Mouse (Mus musculus) splenic B cell, adult 2 months (primary cell): ENCODE results near the gene Tssk4.

Experiments
- DNase-seq: peaks from one replicate; pipeline ENCODE4 v3.0.0-alpha.2; 2011; ENCODE audit warnings: low read depth, low spot score
- H3K27me3 ChIP-seq: 2 replicates; pipeline ENCODE4 v1.6.1; 2012; ENCODE audit warnings: mild to moderate bottlenecking, low read length, moderate library complexity, mixed read lengths; ENCODE audit not compliant: control insufficient read depth, poor library complexity, insufficient read depth, severe bottlenecking
- H3K36me3 ChIP-seq: 2 replicates; pipeline ENCODE4 v1.6.1; 2012; ENCODE audit warnings: mild to moderate bottlenecking, low read length, moderate library complexity, mixed read lengths; ENCODE audit not compliant: control insufficient read depth, poor library complexity, insufficient read depth, severe bottlenecking

Gene Tssk4

GRCm38 (mm10) chr14:55671833-55672740 lies 22.1 kb downstream of the Tssk4 start, which contains the start of the genes Gmpr2 and Nedd8:
Gmpr2 (plus strand) TSS chr14:55671941.
Nedd8 (minus strand) TSS chr14:55672124.
- Histone ChIP-seq H3K36me3 (no peaks in the 10 kb centered on the region; the same call in 1 of the 2 replicates), H3K27me3 (no peaks in the 10 kb centered on the region)
- DNase-seq: peak; percentile 97

GRCm38 (mm10) chr14:55672741-55673060 lies 22.7 kb downstream of the Tssk4 start:
- no peak for DNase-seq
- H3K27me3 ChIP-seq: no peaks in the 10 kb centered on the region
- no peaks in the 10 kb centered on the region; the same call in 1 of the 2 replicates for H3K36me3 ChIP-seq

GRCm38 (mm10) chr14:55677615-55678014 lies 27.6 kb downstream of the Tssk4 start:
- Histone ChIP-seq H3K27me3 (no peaks in the 10 kb centered on the region), H3K36me3 (peaks cover 2% of the 10 kb centered on the region)
- peak; percentile 49 for DNase-seq

GRCm38 (mm10) chr14:55681160-55682117 lies 31.5 kb downstream of the Tssk4 start, which contains the start of gene Tinf2:
Tinf2 (minus strand) TSS chr14:55681820.
- DNase-seq: peak; percentile 98
- peaks cover 2% of the 10 kb centered on the region for H3K36me3 ChIP-seq
- H3K27me3 ChIP-seq: no peaks in the 10 kb centered on the region

- Histone ChIP-seq H3K27me3 (no peaks in the 10 kb centered on the region), H3K36me3 (peaks cover 2% of the 10 kb centered on the region; the same call in 1 of the 2 replicates)
- DNase-seq: no peak
Observed at GRCm38 (mm10) chr14:55682118-55682493, 32.1 kb downstream of the Tssk4 start.

GRCm38 (mm10) chr14:55689433-55689832 lies 39.4 kb downstream of the Tssk4 start:
- no peaks in the 10 kb centered on the region for H3K36me3 ChIP-seq

GRCm38 (mm10) chr14:55697226-55697625 lies 47.2 kb downstream of the Tssk4 start:
- no peaks in the 10 kb centered on the region for H3K36me3 ChIP-seq
- peak; percentile 29 for DNase-seq

More at GRCm38 (mm10) chr14:55689433-55689832, 39.4 kb downstream of the Tssk4 start:
- H3K27me3 ChIP-seq: no peaks in the 10 kb centered on the region
- DNase-seq: no peak

GRCm38 (mm10) chr14:55701131-55701530 lies 51.1 kb downstream of the Tssk4 start:
- no peak for DNase-seq
- H3K27me3 ChIP-seq: no peaks in the 10 kb centered on the region

More at GRCm38 (mm10) chr14:55697226-55697625, 47.2 kb downstream of the Tssk4 start:
- no peaks in the 10 kb centered on the region for H3K27me3 ChIP-seq

More at GRCm38 (mm10) chr14:55701131-55701530, 51.1 kb downstream of the Tssk4 start:
- H3K36me3 ChIP-seq: no peaks in the 10 kb centered on the region
